Comparison of ENCODE assay signal across 12 mouse cellular contexts in genomic region chr12:76589531-76589930, GRCm38 (mm10). TPM values are rescaled to one million over a fixed set of nuclear protein-coding genes. Genes with fewer than 3 reads are reported as not detected.
A peak's percentile ranks its signal among the peaks of the same experiment; 100 is the strongest.
DNase-seq lines count a peak whose midpoint lies in the region; ATAC-seq lines count a peak whose summit lies in the region.
"Had no signal": no experiment of that assay in that cellular context is flagged by ENCODE, and none has a peak within 500 bp of the region (broad histone marks: within the 10 kb centered on the region; RNA-seq: fewer than 3 reads in every experiment).

No protein-coding gene starts in this region.

- H3K27me3 ChIP-seq in kidney, embryonic 15.5 days: peaks cover 6% of the 10 kb centered on the region; the same call in 1 of the 2 replicates
- no peaks in the 10 kb centered on the region for H3K27me3 ChIP-seq in stomach, embryonic 15.5 days (replicated peaks)

- DNase-seq in adrenal gland, adult 2 months: peak; percentile 47
- DNase-seq in adrenal gland, adult 18-20 months (ENCODE audit: low spot score in 2 of 2): no peak
- peak; percentile 32 for DNase-seq in lung, postnatal 10 days
- no peak for DNase-seq in lung, postnatal 4 days
- no peak for DNase-seq in left cerebral cortex, adult 18-20 months (ENCODE audit: low spot score in 2 of 2)
- DNase-seq in gastrocnemius, postnatal 25 days: no peak
- DNase-seq: cerebellum, adult 11 months; right cerebral cortex, postnatal 14 days; thymus, adult 18-20 months had no signal

- H3K9ac ChIP-seq in kidney, embryonic 15.5 days: no peak overlapping the region
- H3K9ac ChIP-seq in stomach, embryonic 15.5 days: no peak overlapping the region

- ATAC-seq in kidney, embryonic 15.5 days (replicated peaks; ENCODE audit: low FRiP score): no peak
- ATAC-seq in stomach, embryonic 15.5 days (ENCODE audit: insufficient read depth, low FRiP score, low read depth): no peak
- ATAC-seq: forebrain, embryonic 16.5 days had no signal

- 0 out of 2 replicates have a peak overlapping the region, but pooled peaks have one; percentile 8 for H3K4me2 ChIP-seq in kidney, embryonic 15.5 days
- H3K4me2 ChIP-seq in stomach, embryonic 15.5 days: no peak overlapping the region

- H3K4me1 ChIP-seq in kidney, embryonic 15.5 days: peaks cover 27% of the 10 kb centered on the region
- H3K4me1 ChIP-seq in stomach, embryonic 15.5 days: peaks cover 19% of the 10 kb centered on the region

- H3K27ac ChIP-seq in kidney, embryonic 15.5 days: peak overlapping the region; percentile 23; the same call in 1 of the 2 replicates
- peak overlapping the region; percentile 46; the same call in 1 of the 2 replicates for H3K27ac ChIP-seq in stomach, embryonic 15.5 days

- no peaks in the 10 kb centered on the region for H3K36me3 ChIP-seq in kidney, embryonic 15.5 days
- H3K36me3 ChIP-seq in stomach, embryonic 15.5 days: no peaks in the 10 kb centered on the region

- 32% methylated on average over 6 of the region's 6 CpGs for WGBS in kidney, embryonic 15.5 days
- WGBS in stomach, embryonic 15.5 days: 42% methylated on average over 6 of the region's 6 CpGs

- H3K9me3 ChIP-seq in kidney, embryonic 15.5 days (replicated peaks): no peaks in the 10 kb centered on the region
- H3K9me3 ChIP-seq in stomach, embryonic 15.5 days: no peaks in the 10 kb centered on the region

- H3K4me3 ChIP-seq in kidney, embryonic 15.5 days (replicated peaks): no peak overlapping the region
- H3K4me3 ChIP-seq in stomach, embryonic 15.5 days (replicated peaks): no peak overlapping the region

RNA-seq across cellular contexts. Expression of gene Plekhg3, which starts 58.8 kb away (rescaled TPM):
- 10 to 100 TPM in 1 of 2 experiments, 1 to 10 TPM in 1; 9.9 to 17.5 TPM for total RNA-seq in adrenal gland, adult 2 months (2021)
- 5.1 and 7.9 TPM in 2 replicates for polyA plus RNA-seq in adrenal gland, adult 2 months (2012; rRNA removed)
- 10 to 100 TPM in 1 of 2 experiments, 1 to 10 TPM in 1; 8.6 to 11.9 TPM for total RNA-seq in adrenal gland, adult 18-20 months (2021)
- polyA plus RNA-seq in kidney, embryonic 15.5 days (2015; fragmentation: Nextera tagmentation; extraction: Ambion mirVana): 18.2 and 18.8 TPM in 2 replicates
- polyA plus RNA-seq in stomach, embryonic 15.5 days (2015; fragmentation: Nextera tagmentation; extraction: Ambion mirVana): 11.5 and 13.9 TPM in 2 replicates
- total RNA-seq in left cerebral cortex, adult 18-20 months (2021): 10 to 100 TPM; 12.6 to 14.5 TPM
- 1 to 10 TPM; 6.1 to 7.6 TPM for total RNA-seq in gastrocnemius, postnatal 25 days (2021)

Comparison
In these comparisons a context has a peak if more than half of its experiments do, and no peak if none do; other contexts are left out.
1. DNase-seq: peak in adrenal gland, adult 2 months (single experiment) and lung, postnatal 10 days (single experiment); none in adrenal gland, adult 18-20 months (0 of 2), lung, postnatal 4 days (0 of 2), left cerebral cortex, adult 18-20 months (0 of 2) and gastrocnemius, postnatal 25 days (single experiment).